Mouse (Mus musculus) lung, embryonic 14.5 days (tissue): ENCODE measurements at regions not wholly inside any gene's neighbourhood (a gene's known extent, or its start where the extent isn't known, plus 50 kb on each side); places are given as distances from the start of the nearest gene placed in this dataset.

ENCODE experiments used
- ATAC-seq: fragments of 200-750 bp; cut with Nextera tagmentation; 2 replicates; pipeline ENCODE4 v1.8.0; 2017; ENCODE audit warnings: mild to moderate bottlenecking, moderate TSS enrichment, moderate library complexity; ENCODE audit not compliant: insufficient read depth
- DNase-seq: peaks from one replicate; pipeline ENCODE4 v3.0.0-alpha.2; 2015
- H3K27ac ChIP-seq: fragments of 300-500 bp; sonication (generic); 2 replicates; pipeline ENCODE4 v1.5.1; 2014; ENCODE audit warnings: low read depth, mild to moderate bottlenecking, moderate library complexity
- H3K27me3 ChIP-seq: fragments of 300-500 bp; sonication (generic); 2 replicates; pipeline ENCODE4 v1.6.1; 2014; ENCODE audit warnings: low read length, control low read depth; ENCODE audit not compliant: insufficient read depth
- H3K36me3 ChIP-seq: fragments of 300-500 bp; sonication (generic); 2 replicates; pipeline ENCODE4 v1.6.1; 2014; ENCODE audit warnings: control low read depth; ENCODE audit not compliant: insufficient read depth
- H3K4me1 ChIP-seq: fragments of 300-500 bp; sonication (generic); 2 replicates; pipeline ENCODE4 v1.6.1; 2014; ENCODE audit warnings: antibody characterized with exemption, control low read depth; ENCODE audit not compliant: insufficient read depth
- H3K4me2 ChIP-seq: fragments of 300-500 bp; sonication (generic); 2 replicates; pipeline ENCODE4 v1.6.1; 2014; ENCODE audit warnings: mild to moderate bottlenecking
- H3K4me3 ChIP-seq: fragments of 300-500 bp; sonication (generic); 2 replicates; pipeline ENCODE4 v1.5.1; 2014; ENCODE audit warnings: low read depth, low read length
- H3K9ac ChIP-seq: fragments of 300-500 bp; sonication (generic); 2 replicates; pipeline ENCODE4 v1.6.1; 2014
- H3K9me3 ChIP-seq: fragments of 300-500 bp; sonication (generic); 2 replicates; pipeline ENCODE4 v1.6.1; 2016; ENCODE audit warnings: low read depth, low read length, control low read depth
- CTCF ChIP-seq: IDR thresholded peaks from 2 replicates; pipeline ENCODE4 v1.5.1; 2016; ENCODE audit warnings: antibody characterized with exemption, low read depth
- WGBS: fragments of 180-500 bp; shearing (Covaris S2); extraction: QIAGEN DNeasy Blood & Tissue Kit; methylation state at CpG from one replicate; pipeline ENCODE4 v1.1.7; 2014; 5-methylcytosine and 5-hydroxymethylcytosine counted together

DNA sequence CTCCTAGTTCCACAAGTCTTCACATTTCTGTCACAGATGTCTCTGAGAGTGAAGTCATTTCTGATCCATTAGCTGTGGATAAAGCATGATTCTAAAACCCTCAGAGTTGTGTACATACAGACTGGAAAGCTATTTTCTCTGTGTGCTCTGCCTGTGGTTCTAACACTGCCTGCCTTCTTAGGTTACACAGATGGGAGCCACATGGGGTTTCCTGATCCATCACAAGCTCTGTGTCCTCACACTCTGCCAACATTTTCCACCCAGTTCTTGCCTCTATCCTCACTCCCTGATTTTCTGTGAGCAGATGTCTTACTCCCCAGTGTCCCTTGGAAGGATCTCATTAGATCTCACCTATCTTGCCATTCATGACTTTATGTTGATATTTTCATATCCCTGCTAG, 1002.6 kb upstream of the 1700015G11Rik start:
- TF ChIP-seq CTCF: no peak
- H3K4me3 ChIP-seq: no peak overlapping the region
- no peaks in the 10 kb centered on the region for H3K36me3 ChIP-seq
- no peaks in the 10 kb centered on the region for H3K4me1 ChIP-seq
- H3K9me3 ChIP-seq: no peaks in the 10 kb centered on the region
- H3K9ac ChIP-seq: no peak overlapping the region
- no peak overlapping the region for H3K4me2 ChIP-seq
- H3K27ac ChIP-seq: no peak overlapping the region
- no peaks in the 10 kb centered on the region for H3K27me3 ChIP-seq
- DNase-seq: no peak
- no peak for ATAC-seq

GRCm38 (mm10) chr7:53017579-53017978, 1002.1 kb upstream of the 1700015G11Rik start:
- H3K4me1 ChIP-seq: no peaks in the 10 kb centered on the region
- no peak overlapping the region for H3K4me3 ChIP-seq
- H3K4me2 ChIP-seq: no peak overlapping the region
- 29% methylated on average over 1 of the region's 1 CpGs for WGBS
- H3K9me3 ChIP-seq: no peaks in the 10 kb centered on the region
- TF ChIP-seq CTCF: no peak
- H3K9ac ChIP-seq: no peak overlapping the region
- H3K36me3 ChIP-seq: no peaks in the 10 kb centered on the region
- ATAC-seq (0 out of 2 replicates have a peak, but pooled peaks have one; percentile 44), DNase-seq (peak; percentile 9)
- no peaks in the 10 kb centered on the region for H3K27me3 ChIP-seq
- no peak overlapping the region for H3K27ac ChIP-seq
